Mouse (Mus musculus): Measurements from ENCODE around the gene Dll1. TPM values are rescaled to one million over a fixed set of nuclear protein-coding genes. Genes with fewer than 3 reads are reported as not detected.

Dll1 gene
- polyA plus RNA-seq, 1 experiment from 2014 or later: 17.8 TPM

DNA sequence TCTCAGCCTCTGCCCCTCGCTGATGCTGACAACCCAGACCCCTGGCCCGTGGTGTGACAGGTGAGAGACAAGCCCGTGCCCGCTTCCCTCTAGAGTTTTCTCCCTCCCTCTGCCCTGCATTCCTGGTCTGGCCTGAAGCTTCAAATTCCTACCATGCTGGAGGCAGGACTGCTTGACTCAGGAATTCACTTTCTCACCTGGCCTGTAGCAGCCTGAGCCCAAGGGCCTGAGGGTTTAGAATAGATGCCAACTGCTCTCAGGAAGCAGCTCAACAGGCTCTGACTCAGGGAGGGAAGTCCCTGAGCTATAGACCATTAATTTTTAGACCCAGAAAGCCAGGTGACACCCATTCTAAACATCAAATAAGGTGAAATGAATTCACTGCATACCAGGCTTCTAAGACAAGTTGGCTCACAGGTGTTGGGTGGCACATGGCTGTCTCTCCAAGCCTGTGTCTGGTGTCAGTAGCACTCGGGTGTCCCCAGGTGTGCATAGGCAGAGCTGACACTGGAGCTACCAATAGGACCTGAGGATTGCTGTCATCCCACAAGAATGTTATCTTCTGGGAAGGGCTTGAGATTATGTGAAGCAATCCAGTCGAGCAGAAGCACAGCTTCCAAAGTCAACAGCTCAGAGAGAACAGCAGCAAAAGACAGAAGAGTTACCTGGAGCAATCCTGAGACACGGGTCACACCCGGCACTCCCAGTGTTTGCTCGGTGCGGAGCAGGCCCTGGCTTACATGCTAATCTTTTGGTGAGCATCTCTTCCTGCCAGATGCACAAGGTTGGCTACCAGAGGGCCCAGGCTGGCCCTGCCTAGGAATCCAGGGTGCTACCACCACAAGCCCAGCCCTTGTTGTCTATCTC, 50.5 kb downstream of the Dll1 start:
- 83% methylated on average over 10 of the region's 10 CpGs for WGBS
- no peak for ATAC-seq
- no peaks in the 10 kb centered on the region for H3K9me3 ChIP-seq (replicated peaks; ENCODE audit: control insufficient read depth, low read length, poor library complexity, severe bottlenecking)
- H3K27me3 ChIP-seq (ENCODE audit: control insufficient read depth, insufficient read depth, low read depth, low read length): no peaks in the 10 kb centered on the region
- no peak overlapping the region for H3K4me3 ChIP-seq (ENCODE audit: low read depth, low read length)
- H3K4me2 ChIP-seq (ENCODE audit: low read length): no peak overlapping the region
- H3K27ac ChIP-seq (ENCODE audit: low read length): no peak overlapping the region
- H3K36me3 ChIP-seq (ENCODE audit: control insufficient read depth, insufficient read depth, low read length): no peaks in the 10 kb centered on the region
- no peak overlapping the region for H3K9ac ChIP-seq (ENCODE audit: low read depth, low read length)
- no peaks in the 10 kb centered on the region for H3K4me1 ChIP-seq (ENCODE audit: control insufficient read depth, insufficient read depth, low read length)

- ATAC-seq: no peak
Observed at GRCm38 (mm10) chr17:15323191-15323834, 53.4 kb downstream of the Dll1 start.

More at GRCm38 (mm10) chr17:15323191-15323834, 53.4 kb downstream of the Dll1 start:
- Histone ChIP-seq H3K4me2 (ENCODE audit: low read length) (no peak overlapping the region), H3K4me1 (ENCODE audit: control insufficient read depth, insufficient read depth, low read length) (no peaks in the 10 kb centered on the region), H3K4me3 (ENCODE audit: low read depth, low read length) (no peak overlapping the region), H3K9me3 (replicated peaks; ENCODE audit: control insufficient read depth, low read length, poor library complexity, severe bottlenecking) (no peaks in the 10 kb centered on the region), H3K36me3 (ENCODE audit: control insufficient read depth, insufficient read depth, low read length) (no peaks in the 10 kb centered on the region), H3K27ac (ENCODE audit: low read length) (no peak overlapping the region), H3K9ac (ENCODE audit: low read depth, low read length) (no peak overlapping the region), H3K27me3 (ENCODE audit: control insufficient read depth, insufficient read depth, low read depth, low read length) (no peaks in the 10 kb centered on the region)
- WGBS: 67% methylated on average over 9 of the region's 9 CpGs

Other genes with a start within 250 kb of the Dll1 start
- 50.0 and 54.3 TPM in 2 replicates for gene Fam120b, start 19.3 kb upstream of the Dll1 start, polyA plus RNA-seq (2015; fragmentation: Nextera tagmentation; extraction: Ambion mirVana)
- 224 and 230 TPM in 2 replicates for gene Psmb1, start 122.9 kb upstream of the Dll1 start, polyA plus RNA-seq (2015; fragmentation: Nextera tagmentation; extraction: Ambion mirVana)
- gene Tbp, start 123.0 kb upstream of the Dll1 start, polyA plus RNA-seq (2015; fragmentation: Nextera tagmentation; extraction: Ambion mirVana): 59.5 and 63.2 TPM in 2 replicates
- gene Pdcd2, start 150.4 kb upstream of the Dll1 start, polyA plus RNA-seq (2015; fragmentation: Nextera tagmentation; extraction: Ambion mirVana): 54.7 and 65.8 TPM in 2 replicates
- 1.6 and 2.1 TPM in 2 replicates for gene Prdm9, start 187.5 kb upstream of the Dll1 start, polyA plus RNA-seq (2015; fragmentation: Nextera tagmentation; extraction: Ambion mirVana)